Mouse (Mus musculus) mouse trophoblast stem cell (cell line): ENCODE measurements around the gene Arl14ep.
"Not testable (repeated sequence)": the region's sequence is repeated elsewhere in the genome, so short reads cannot be mapped to it uniquely, and the experiment has no call there.

Source experiments
- in situ Hi-C, 2 experiments: fragments of 300-500 bp; cut with MseI, MboI; formaldehyde crosslinking; loops; 2 replicates in 1 of 2; 3 replicates in 1 of 2; pipeline ENCODE4 v1.15.1; 2025

The Arl14ep gene

DNA sequence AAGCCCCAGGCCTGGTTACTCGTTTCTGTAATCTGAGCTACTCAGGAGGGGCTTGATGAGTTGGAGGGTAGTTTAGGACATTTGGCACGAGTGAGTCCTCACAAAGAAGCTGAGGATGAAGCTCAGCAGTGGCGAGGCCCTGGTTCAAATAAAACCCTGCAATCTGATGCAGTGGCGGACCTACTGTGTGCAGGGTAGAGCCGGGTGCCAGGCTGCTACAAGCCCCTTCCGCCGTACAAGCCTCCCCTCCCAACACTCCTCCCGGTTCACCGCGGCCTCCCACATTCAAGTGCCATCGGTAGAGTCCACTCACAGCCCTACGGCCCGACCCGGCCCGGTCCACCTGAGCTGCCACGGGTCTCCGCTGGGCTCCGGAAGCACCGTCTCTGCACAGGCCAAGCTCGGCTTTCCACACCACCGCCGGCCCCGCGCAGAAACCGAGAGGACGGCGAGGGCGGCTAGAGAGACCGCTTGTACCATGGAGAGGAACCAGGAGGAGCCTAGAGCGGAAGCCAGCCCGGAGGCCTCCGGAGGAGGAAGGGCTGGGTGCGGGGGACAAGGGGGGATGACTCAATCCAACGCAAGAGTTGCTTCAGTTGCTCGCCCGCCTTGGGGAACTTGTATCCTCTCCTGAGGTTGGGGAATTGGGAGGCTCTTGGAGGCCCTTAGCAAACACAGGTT, at the start of gene Arl14ep:
TSS of gene Arl14ep (minus strand) at position 466 of the 681 bp plus-strand sequence.
- in situ Hi-C loops, result loop anchor here in 1 of 2 experiments (25.0 kb wide), 1 partner anchor 287 kb away; the partner anchor contains the start of gene Mpped2

GRCm38 (mm10) chr2:107022713-107023112, 48.5 kb upstream of the Arl14ep start:
- in situ Hi-C loops, result no loop called here

- in situ Hi-C loops, result no loop called here
Observed at GRCm38 (mm10) chr2:107019331-107019730, 45.1 kb upstream of the Arl14ep start.

GRCm38 (mm10) chr2:107013161-107013560, 38.9 kb upstream of the Arl14ep start:
- in situ Hi-C loops, result no loop called here

GRCm38 (mm10) chr2:107012318-107012717, 38.1 kb upstream of the Arl14ep start:
- in situ Hi-C loops, result no loop called here

GRCm38 (mm10) chr2:107010160-107010559, 35.9 kb upstream of the Arl14ep start:
- in situ Hi-C loops, result no loop called here

- in situ Hi-C loops, result no loop called here
Observed at GRCm38 (mm10) chr2:107006378-107006777, 32.2 kb upstream of the Arl14ep start.

DNA sequence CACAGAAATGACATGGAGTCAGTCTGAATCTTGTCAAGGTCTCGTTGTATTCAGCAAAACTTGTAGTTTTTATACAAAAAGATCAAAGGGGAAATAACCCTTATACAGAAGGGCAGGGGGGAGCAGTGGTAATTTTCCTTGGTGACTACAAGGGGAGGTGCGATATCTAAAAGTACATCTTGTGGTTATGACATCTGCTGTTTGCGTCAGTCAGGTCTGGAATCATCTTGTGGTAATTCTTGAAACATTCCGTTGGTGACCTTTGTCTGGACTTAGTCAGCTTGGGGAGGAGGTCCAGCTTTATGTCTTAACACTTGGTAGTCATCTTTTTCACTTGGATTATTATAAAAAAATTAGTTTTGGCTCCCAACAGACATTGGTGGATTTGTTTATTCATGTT, 31.7 kb upstream of the Arl14ep start:
- in situ Hi-C loops, result not testable (repeated sequence)

GRCm38 (mm10) chr2:106991261-106991660, 17.0 kb upstream of the Arl14ep start:
- in situ Hi-C loops, result no loop called here

DNA sequence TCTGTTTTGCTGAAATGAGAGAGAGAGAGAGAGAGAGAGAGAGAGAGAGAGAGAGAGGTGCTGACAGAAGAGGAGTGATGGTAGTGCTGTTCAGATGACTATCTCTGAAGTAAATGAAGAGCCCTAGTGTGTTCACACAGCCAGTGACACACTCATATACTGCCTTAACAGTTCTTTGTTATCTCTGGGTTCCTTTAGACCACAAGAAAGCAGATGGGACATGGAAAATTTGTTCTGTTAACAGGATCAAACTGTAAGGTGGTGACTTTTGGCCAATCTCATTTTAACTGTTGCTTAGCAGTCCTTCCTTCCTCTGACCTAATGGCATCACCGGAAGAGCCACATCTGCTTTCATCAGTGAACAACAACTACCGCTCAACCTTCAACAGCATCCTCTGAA, 10.7 kb upstream of the Arl14ep start:
- in situ Hi-C loops, result no loop called here

- in situ Hi-C loops, result no loop called here
Observed at GRCm38 (mm10) chr2:106982503-106982902, 8.3 kb upstream of the Arl14ep start.

DNA sequence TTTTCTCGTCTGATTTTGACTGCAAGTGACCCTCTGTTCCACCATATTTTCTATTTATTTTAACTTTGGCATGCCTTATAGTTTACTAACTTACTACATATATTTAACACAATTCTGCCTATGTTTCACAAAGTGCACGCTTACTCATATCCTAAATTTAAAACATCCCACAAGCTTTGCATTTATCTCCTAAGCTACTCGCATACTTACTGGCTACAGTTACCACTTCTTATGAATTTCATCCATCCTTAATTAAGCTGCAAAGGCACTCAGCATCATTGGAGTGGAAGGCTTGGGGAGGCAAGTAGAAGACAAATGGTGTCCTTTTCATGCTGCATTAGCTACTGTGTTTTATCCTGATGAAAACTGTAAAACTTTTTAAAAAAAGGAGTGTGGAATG, 2.2 kb upstream of the Arl14ep start:
- in situ Hi-C loops, result no loop called here

DNA sequence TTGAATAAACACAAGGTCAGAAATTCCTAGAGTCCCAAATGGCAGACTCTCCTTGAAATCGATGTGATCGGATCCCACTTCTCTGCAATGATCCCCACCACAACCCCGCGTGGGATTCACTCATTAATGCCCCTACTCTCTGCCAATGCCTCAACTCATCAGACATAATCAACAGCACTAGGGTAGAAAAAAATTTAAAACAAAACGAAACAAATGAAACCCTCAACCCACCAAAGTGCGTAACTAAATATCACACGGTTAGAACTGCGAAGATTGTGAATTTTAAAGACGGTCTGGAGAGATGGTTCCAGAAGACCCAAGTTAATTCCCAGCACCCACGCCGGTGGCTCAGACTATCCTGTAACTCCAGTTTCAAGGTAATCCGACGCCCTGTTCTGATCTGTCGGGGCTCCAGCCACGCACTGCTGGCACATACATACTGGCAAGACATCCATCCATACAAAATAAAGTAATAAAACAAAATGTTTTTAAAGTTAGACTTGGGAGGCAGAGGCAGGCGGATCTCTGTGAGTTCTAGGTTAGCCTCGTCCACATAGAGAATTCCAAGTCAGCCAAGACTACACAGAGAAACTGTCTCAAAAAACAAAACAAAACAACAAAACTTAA, 779 bp downstream of the Arl14ep start:
- in situ Hi-C loops, result loop anchor here in 1 of 2 experiments (25.0 kb wide), 1 partner anchor 286 kb away; the partner anchor contains the start of gene Mpped2

GRCm38 (mm10) chr2:106972851-106973250, 1.4 kb downstream of the Arl14ep start:
- in situ Hi-C loops, result loop anchor here in 1 of 2 experiments (25.0 kb wide), 1 partner anchor 286 kb away; the partner anchor contains the start of gene Mpped2

DNA sequence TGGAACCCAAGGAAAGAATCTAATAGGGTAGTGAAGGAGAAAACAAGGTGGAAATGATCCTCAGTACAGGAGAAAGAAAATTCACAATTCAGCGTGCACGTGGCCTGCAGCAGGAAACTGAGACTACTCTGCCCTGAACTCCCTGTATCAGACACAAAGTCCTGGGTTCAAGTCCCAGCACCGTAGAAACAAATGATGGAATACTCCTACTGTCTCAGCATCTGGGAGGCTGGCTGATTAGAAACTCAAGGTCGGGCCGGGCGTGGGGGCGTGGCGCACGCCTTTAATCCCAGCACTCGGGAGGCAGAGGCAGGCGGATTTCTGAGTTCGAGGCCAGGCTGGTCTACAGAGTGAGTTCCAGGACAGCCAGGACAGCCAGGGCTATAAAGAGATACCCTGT, 3.3 kb downstream of the Arl14ep start:
- in situ Hi-C loops, result loop anchor here in 1 of 2 experiments (25.0 kb wide), 1 partner anchor 284 kb away; the partner anchor contains the start of gene Mpped2

DNA sequence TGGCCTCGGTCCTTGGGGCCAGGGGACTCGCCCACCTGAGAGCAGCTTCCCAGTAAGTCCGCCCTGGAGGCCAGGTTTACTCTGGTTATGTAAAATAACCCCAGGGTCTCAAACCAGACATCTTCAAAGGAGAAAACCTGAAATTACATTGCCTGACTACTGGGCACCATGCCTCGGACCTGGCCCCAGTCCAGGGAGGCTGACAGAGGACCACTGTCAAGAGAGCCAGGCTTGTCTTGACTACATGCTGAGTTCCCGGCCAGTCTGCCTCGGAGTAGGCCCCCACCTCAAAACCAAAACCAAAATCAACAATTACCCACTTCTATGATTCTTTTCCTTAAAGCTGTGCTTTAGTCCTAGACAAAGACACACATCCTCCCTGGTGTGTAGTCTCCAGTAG, 5.9 kb downstream of the Arl14ep start:
- in situ Hi-C loops, result loop anchor here (10.0 to 25.0 kb wide), 2 partner anchors 281 to 614 kb away; partner anchors contain the start of gene Mpped2 (in 1 of the 2)

- in situ Hi-C loops, result loop anchor here (10.0 to 25.0 kb wide), 2 partner anchors 276 to 609 kb away; partner anchors contain the start of gene Mpped2 (in 1 of the 2)
Observed at GRCm38 (mm10) chr2:106963560-106963959, 10.7 kb downstream of the Arl14ep start.

- in situ Hi-C loops, result loop anchor here (10.0 to 25.0 kb wide), 2 partner anchors 274 to 607 kb away; partner anchors contain the start of gene Mpped2 (in 1 of the 2)
Observed at GRCm38 (mm10) chr2:106961650-106962049, 12.6 kb downstream of the Arl14ep start.

- in situ Hi-C loops, result loop anchor here (10.0 to 25.0 kb wide), 2 partner anchors 274 to 606 kb away; partner anchors contain the start of gene Mpped2 (in 1 of the 2)
Observed at GRCm38 (mm10) chr2:106961066-106961465, 13.2 kb downstream of the Arl14ep start.

GRCm38 (mm10) chr2:106960237-106960636, 14.0 kb downstream of the Arl14ep start:
- in situ Hi-C loops, result loop anchor here (10.0 to 25.0 kb wide), 2 partner anchors 273 to 605 kb away; partner anchors contain the start of gene Mpped2 (in 1 of the 2)

DNA sequence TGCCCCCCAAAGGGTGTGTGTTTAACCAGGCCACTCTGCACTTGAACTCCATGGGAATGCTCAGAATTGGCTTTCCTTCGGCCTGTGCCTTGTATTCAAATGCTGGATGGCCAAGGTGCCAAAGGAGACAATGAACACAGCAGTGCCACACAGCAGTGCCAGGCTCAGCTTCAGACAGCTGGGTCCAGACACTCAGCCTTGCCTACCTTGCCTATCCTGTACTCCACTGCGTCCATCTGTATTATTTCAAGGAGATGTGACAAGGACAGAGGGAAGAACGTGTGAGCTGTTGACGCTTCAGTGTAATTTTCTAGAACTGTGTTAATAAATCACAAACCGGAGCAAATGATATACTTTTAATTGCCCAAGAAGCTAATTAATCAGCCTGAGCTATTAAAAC, 14.8 kb downstream of the Arl14ep start:
- in situ Hi-C loops, result loop anchor here (5.0 to 25.0 kb wide), 4 partner anchors 255 to 527 kb away; partner anchors contain the start of gene Mpped2 (in 1 of the 2)

GRCm38 (mm10) chr2:106958916-106959315, 15.3 kb downstream of the Arl14ep start:
- in situ Hi-C loops, result loop anchor here (5.0 to 25.0 kb wide), 4 partner anchors 254 to 527 kb away; partner anchors contain the start of gene Mpped2 (in 1 of the 2)
